Mouse (Mus musculus) hematopoietic stem cell, adult 5-6 weeks (primary cell): ENCODE data around the gene Cyp2c68. TPM values are rescaled to one million over a fixed set of nuclear protein-coding genes. Genes with fewer than 3 reads are reported as not detected.
"Not testable (repeated sequence)": the region's sequence is repeated elsewhere in the genome, so short reads cannot be mapped to it uniquely, and the experiment has no call there.

Experiments used
- ATAC-seq, 2 experiments: fragments of 125-278 bp in 1 of 2; replicated peaks in 1 of 2; 2 replicates each; pipeline ENCODE4 v1.8.0; 2016 to 2017; ENCODE audit warnings: inconsistent platforms in 2 of 2, mild to moderate bottlenecking in 2 of 2, moderate number of reproducible peaks in 2 of 2, low read depth in 1 of 2, moderate TSS enrichment in 1 of 2; ENCODE audit not compliant: low FRiP score in 2 of 2, poor library complexity in 2 of 2, severe bottlenecking in 2 of 2, insufficient read depth in 1 of 2, low TSS enrichment in 1 of 2
- total RNA-seq: library from RNA; stranded (forward); fragments of 172-1452, 232-1000 nt; gene quantifications from 2 replicates; pipeline ENCODE4 v1.2.3, GENCODE M21; 2017

The Cyp2c68 gene
- not detected in 2 replicates for total RNA-seq

- no peak for ATAC-seq
Measured at GRCm38 (mm10) chr19:39740920-39741319, at the start of gene Cyp2c68. TSS of gene Cyp2c68 (minus strand) at chr19:39741054.

DNA sequence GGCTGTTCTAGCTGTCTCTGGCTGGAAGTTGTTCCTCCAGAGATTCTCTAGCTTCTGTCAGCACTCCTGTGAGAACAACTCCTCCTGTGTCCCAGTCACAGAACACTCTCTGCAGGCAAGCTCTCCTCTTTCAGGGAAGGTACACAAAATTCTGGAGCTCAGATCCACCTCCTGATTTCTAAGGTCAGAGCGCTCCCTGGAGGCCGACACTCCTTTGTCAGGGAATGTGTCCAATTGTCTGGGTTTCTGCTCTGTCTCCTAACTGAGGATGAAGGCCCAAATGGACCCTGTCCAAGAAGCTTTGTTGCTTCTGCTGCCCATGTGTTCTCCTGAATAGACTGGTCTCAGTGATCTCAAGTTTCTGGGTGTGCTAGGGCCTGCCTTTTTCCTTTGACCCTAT, 44.6 kb upstream of the Cyp2c68 start:
- not testable (repeated sequence) for ATAC-seq

- no peak for ATAC-seq
Measured at GRCm38 (mm10) chr19:39745357-39745756, 4.5 kb upstream of the Cyp2c68 start.

GRCm38 (mm10) chr19:39744361-39744760, 3.5 kb upstream of the Cyp2c68 start:
- not testable (repeated sequence) for ATAC-seq

DNA sequence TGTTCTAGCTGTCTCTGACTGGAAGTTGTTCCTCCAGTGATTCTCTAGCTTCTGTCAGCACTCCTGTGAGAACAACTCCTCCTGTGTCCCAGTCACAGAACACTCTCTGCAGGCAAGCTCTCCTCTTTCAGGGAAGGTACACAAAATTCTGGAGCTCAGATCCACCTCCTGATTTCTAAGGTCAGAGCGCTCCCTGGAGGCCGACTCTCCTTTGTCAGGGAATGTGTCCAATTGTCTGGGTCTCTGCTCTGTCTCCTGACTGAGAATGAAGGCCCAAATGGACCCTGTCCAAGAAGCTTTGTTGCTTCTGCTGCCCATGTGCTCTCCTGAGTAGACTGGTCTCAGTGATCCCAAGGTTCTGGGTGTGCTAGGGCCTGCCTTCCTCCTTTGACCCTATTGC, 29.7 kb downstream of the Cyp2c68 start:
- ATAC-seq: not testable (repeated sequence)

GRCm38 (mm10) chr19:39665650-39666049, 75.2 kb downstream of the Cyp2c68 start:
- ATAC-seq: not testable (repeated sequence)

- no peak for ATAC-seq
Measured at GRCm38 (mm10) chr19:39652381-39652780, 88.5 kb downstream of the Cyp2c68 start.

DNA sequence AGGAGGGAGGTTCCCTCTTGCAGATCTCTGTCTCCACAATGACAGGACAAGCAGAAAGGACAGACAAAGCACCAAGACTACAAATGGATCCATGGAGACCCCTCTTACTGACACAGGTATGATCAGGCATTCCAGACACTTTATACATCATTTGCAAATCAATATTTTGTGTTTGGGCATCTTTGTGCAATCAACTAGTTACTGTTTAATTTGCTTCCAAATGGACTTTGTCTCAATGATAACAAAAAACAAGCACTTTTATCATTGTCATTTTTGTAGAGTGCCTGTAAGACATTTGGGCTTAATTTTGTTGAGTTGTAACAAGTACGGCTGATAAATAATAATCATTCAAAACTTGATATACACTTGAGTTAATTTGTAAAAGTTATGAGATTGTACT, 91.9 kb downstream of the Cyp2c68 start, which contains the start of gene Cyp2c67:
Gene Cyp2c67 (minus strand): TSS at position 114 of the 400 bp plus-strand sequence.
- no peak for ATAC-seq

GRCm38 (mm10) chr19:39647519-39647918, 93.3 kb downstream of the Cyp2c68 start:
- no peak for ATAC-seq

DNA sequence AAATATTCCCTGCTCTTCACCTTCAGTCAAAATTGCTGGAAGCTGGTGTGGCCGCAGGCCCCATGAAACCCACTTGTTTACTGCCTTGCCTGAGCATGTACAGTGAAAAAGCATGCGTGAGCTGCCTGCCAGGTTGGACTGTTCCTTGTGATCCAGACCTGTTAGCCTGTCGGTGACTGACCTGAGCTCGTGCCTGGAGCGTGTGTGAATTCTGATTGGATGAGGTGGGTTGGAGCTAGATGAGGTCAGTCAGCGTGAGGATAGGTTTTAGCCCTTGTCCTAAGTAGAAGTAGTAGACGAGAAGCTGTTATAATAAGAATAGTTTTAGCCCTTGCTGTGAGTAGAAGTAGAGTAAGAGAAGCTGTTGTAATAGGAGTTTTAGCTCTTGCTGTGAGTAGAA, 96.3 kb downstream of the Cyp2c68 start:
- ATAC-seq: not testable (repeated sequence)

Other genes with a start within 250 kb of the Cyp2c68 start
- gene Cyp2c39, start 230.2 kb downstream of the Cyp2c68 start, total RNA-seq: not detected in 2 replicates
- not detected in 2 replicates for gene Cyp2c67, start 92.0 kb downstream of the Cyp2c68 start, total RNA-seq
- gene Cyp2c40, start 71.8 kb upstream of the Cyp2c68 start, total RNA-seq: not detected in 2 replicates
- not detected in 2 replicates for gene Cyp2c69, start 145.7 kb upstream of the Cyp2c68 start, total RNA-seq